Mouse (Mus musculus): ENCODE results near the gene Chd1l.

Gene Chd1l

DNA sequence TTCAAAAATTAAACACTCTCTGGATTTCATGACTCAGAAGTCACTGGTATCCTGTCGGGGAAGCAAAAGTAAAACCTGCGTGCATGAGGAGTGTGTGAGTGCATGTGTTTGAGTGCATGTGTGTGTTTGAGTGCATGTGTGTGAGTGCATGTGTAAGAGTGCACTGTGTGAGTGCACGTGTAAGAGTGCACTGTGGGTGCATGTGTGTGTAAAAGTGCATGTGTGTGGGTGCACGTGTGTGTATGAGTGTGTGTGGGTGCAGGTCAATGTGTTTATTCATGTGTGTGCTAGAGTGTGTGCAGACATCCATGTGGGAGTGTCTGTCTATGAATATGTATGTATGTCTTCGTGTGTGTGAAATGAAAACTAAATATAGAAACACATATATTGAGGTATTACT lies 51.4 kb downstream of the Chd1l start:
- in situ Hi-C loops (cut with MboI; ENCODE audit: low pct_unique_long_range_greater_than_20kb in 1 of 2, low sequenced_read_pairs in 2 of 2, unreplicated experiment in 1 of 2) = no loop called here

DNA sequence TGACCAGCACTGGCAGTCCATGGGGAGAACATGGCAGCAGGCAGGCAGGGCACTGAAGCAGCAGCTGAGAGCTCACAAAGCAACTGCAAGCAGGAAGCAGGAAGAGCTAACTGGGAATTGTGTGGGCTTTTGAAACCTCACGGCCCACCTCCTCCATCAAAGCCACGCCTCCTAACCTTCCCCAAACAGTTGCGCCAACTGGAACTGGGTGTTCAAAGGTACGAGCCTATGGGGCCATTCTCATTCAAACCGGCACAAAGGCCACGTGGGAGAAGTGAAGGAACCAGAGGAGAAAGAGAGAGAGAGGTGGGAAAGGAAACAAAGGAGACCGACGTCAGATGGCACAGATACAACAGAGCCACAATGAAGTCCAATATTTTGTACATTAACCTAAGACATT lies 63.8 kb downstream of the Chd1l start:
- in situ Hi-C loops (cut with MboI; ENCODE audit: low pct_unique_long_range_greater_than_20kb in 1 of 2, low sequenced_read_pairs in 2 of 2, unreplicated experiment in 1 of 2) = no loop called here

DNA sequence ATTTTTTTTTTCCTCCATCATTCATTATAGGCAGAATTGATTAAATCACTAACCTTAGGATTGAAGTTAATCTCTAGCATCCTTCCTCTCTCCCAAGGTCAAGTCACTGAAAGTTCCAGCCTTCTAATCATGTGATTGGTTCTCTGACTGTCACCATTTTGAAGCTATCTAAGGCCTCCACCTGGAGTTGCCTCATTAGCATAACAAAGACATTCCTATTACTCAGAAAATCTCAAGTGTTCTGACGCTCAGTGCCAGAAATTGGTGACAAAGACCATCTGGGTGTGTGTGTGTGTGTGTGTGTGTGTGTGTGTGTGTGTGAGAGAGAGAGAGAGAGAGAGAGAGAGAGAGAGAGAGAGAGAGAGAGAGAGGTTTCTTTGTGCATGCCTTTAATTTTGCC lies 69.8 kb downstream of the Chd1l start:
- in situ Hi-C loops (cut with MboI; ENCODE audit: low pct_unique_long_range_greater_than_20kb in 1 of 2, low sequenced_read_pairs in 2 of 2, unreplicated experiment in 1 of 2) = no loop called here

DNA sequence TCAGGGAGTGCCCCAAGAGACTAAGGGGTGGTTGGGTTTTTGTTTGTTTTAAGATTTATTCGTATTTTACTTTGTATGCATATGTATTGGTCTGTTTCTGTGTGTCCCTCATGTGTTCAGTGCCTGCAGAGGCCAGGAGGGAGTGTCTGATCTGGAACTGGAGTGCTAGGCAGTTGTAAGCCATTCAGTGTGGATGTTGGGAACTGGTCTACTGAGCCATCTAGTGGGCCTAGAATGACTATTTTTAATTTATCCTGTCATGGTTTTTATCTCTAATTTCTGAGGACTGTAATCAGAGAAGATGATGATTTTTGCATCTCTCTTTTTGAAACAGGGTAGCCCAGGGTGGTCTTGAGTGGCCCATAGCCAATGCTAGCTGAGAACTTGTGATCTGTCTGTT lies 71.4 kb downstream of the Chd1l start:
- in situ Hi-C loops (cut with MboI; ENCODE audit: low pct_unique_long_range_greater_than_20kb in 1 of 2, low sequenced_read_pairs in 2 of 2, unreplicated experiment in 1 of 2) = loop anchor here (10.0 kb wide), 2 partner anchors 46 to 116 kb away; partner anchors contain the start of gene Prkab2 (in 2 of the 2)

DNA sequence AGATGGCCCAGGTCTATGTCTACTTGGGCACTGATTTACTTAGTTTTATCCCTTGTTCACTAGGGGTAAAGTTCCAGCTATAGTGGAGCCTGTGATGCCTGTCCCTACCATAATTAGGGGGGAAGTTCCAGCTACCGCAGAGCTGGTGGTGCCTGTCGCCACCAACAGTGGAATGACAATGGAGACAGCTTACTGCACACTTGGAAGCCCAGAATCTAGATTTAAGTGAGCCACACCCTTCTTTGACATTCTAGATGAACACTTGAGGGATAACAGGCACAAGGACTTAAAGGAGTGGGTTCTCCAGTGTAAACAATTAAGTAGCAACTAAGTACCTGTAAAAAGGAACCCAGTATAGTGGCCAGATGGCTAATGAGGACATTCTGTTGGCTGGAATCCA lies 73.0 kb downstream of the Chd1l start:
- in situ Hi-C loops (cut with MboI; ENCODE audit: low pct_unique_long_range_greater_than_20kb in 1 of 2, low sequenced_read_pairs in 2 of 2, unreplicated experiment in 1 of 2) = loop anchor here (10.0 kb wide), 2 partner anchors 48 to 118 kb away; partner anchors contain the start of gene Prkab2 (in 2 of the 2)

DNA sequence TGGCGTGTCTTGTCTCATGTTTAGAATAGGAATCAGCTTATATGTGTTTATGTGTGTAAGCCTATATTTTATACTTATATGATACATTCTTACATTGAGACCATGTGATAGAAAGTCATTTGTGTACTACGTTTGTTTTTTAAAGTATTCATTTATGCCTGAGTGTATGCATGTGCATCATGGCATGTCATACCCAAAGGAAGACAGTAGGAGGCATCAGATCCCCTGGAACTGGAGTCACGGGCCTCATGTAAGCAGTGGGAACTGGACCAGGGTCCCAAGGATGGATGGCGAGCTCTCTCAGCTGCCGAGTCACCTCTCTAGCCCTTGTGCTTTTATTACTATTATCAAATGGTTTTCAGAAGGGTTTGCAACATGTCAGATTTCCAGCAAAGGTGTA lies 74.3 kb downstream of the Chd1l start:
- in situ Hi-C loops (cut with MboI; ENCODE audit: low pct_unique_long_range_greater_than_20kb in 1 of 2, low sequenced_read_pairs in 2 of 2, unreplicated experiment in 1 of 2) = loop anchor here (10.0 kb wide), 2 partner anchors 49 to 119 kb away; partner anchors contain the start of gene Prkab2 (in 2 of the 2)

DNA sequence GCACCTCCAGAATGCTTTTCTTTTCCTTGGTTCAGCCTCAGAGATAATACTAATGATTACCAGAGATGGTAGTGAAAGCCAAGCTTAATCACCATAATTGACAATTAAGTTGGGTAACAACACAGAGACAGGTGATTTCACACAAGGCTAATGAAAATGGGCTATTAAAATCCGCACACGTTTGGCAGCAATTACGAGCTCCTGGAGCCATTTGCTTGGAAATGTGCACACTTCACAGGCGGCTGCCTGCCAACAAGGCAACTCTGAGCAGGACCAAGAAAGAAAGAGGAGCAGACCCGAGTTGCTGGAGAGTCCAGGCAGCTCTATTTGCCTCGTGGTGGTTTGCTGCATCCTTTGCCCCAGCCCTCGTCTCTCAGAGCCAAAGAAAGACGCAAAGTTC lies 84.5 kb downstream of the Chd1l start:
- in situ Hi-C loops (cut with MboI; ENCODE audit: low pct_unique_long_range_greater_than_20kb in 1 of 2, low sequenced_read_pairs in 2 of 2, unreplicated experiment in 1 of 2) = no loop called here

DNA sequence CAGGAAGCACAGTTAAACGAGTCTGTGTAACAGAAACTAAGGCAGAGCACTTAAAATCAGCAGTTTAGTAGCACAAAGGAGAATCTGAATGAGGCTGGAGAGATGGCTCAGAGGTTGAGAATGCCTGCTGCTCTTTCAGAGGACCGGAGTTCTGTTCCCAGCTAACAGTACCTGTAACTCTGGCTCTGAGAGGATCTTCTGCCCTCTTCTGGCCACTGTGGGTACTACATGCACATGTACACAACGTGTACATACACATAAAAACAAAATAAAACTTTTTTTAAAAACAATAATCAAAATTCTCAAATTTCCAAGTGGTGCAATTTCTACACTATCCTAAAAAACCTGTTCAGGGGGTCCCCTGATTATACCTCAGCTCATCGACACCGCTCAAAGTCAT lies 85.2 kb downstream of the Chd1l start:
- in situ Hi-C loops (cut with MboI; ENCODE audit: low pct_unique_long_range_greater_than_20kb in 1 of 2, low sequenced_read_pairs in 2 of 2, unreplicated experiment in 1 of 2) = no loop called here

DNA sequence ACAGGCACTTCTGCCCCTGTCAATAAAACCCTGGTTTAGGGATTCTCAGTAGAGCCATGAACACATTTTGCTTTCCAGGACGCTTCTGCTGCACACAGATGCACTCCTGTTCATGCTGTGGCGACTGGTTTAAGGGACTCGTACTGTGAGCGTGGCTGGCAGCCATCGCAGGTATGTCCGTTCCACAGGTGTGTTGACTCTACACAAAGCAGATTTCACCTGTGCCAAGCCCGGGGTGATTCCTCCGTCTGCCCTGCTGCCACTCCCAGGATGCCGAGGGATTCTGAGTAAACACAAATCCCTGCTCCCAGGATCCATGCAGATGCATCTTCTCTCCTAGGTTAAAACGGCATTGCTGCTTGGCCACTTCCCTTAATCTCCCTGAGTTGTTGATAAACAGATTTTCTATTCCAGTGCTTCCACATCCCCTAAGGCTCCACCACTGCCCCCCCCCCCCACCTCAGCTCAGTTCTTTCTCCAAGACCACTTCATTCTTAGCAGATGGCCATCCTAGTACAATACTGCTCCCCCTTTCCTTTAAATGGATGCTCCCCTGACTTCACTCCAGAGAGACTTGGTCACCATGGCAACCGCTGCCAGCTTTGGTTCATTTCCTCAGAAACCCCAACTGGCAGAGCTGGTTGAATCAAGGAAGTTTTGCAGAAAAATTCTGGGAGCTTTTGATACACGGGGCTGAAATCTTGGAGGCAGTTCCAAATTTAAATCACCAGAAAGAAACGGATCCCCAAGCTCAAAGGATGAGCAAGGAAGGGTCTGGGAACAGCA lies 87.9 kb downstream of the Chd1l start:
- in situ Hi-C loops (cut with MboI; ENCODE audit: low pct_unique_long_range_greater_than_20kb in 1 of 2, low sequenced_read_pairs in 2 of 2, unreplicated experiment in 1 of 2) = no loop called here

DNA sequence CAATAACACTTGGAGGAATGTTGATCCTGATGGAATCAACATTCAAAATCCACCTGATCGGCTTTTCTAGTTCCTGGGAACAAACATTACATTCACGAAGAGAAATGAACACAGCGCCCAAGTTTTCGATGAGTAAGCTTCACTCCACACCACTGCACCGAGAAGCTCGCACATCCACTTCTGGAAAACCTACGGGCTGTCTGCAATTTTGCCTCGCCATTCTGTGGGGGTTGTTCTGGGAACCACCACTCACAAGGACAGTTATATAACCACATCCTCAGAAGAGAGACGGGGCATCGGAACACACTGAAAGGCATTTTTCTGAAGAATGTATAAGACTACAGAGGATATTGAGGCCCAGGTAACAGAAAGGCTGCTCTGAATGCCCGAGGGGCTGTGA lies 90.1 kb downstream of the Chd1l start:
- in situ Hi-C loops (cut with MboI; ENCODE audit: low pct_unique_long_range_greater_than_20kb in 1 of 2, low sequenced_read_pairs in 2 of 2, unreplicated experiment in 1 of 2) = no loop called here

DNA sequence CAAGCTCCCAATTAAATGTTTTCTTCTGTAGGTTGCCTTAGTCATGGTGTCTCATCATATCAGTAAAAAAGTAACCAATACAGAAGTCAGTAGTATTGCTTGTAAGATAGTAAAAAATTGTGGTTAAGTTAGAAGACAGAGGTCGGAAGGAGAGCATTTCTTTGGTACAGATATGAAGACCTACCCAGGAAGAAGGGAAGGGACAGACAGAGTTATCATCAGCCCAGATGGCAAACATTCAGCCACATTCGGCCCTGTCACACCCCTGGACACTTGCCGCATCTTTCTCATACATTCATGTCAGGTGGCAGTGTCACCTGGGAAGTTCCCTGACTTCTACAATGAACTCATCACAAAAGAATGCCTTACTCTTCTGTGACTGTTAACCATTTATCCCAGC lies 97.7 kb downstream of the Chd1l start:
- in situ Hi-C loops (cut with MboI; ENCODE audit: low pct_unique_long_range_greater_than_20kb in 1 of 2, low sequenced_read_pairs in 2 of 2, unreplicated experiment in 1 of 2) = no loop called here
